Mouse (Mus musculus) Patski (cell line): ENCODE data around the gene Plekhg3. TPM values are rescaled to one million over a fixed set of nuclear protein-coding genes. Genes with fewer than 3 reads are reported as not detected.
A peak's percentile ranks its signal among the peaks of the same experiment; 100 is the strongest.

Experiments
- ATAC-seq: fragments of 100-300 bp; one replicate; pipeline ENCODE4 v1.8.0; 2021
- CTCF ChIA-PET: fragments of 350-600 bp; sonication (Branson Sonifier 250); formaldehyde crosslinking; loops from one replicate; lab custom pipeline; 2022; ENCODE audit warnings: inconsistent platforms; lab: Charles Lee
- POLR2A ChIA-PET: fragments of 350-600 bp; sonication (Branson Sonifier 250); formaldehyde crosslinking; loops from one replicate; lab custom pipeline; 2022; ENCODE audit warnings: antibody characterized with exemption, inconsistent platforms; lab: Charles Lee
- DNase-seq: peaks from one replicate; pipeline ENCODE4 v3.0.0-alpha.2; 2011; ENCODE audit warnings: low read depth, low spot score
- H3K27me3 ChIP-seq: fragments of 371-371 bp; one replicate; pipeline ENCODE4 v1.5.1; 2021
- CTCF ChIP-seq: fragments of 100-300 bp; IDR thresholded peaks from one replicate; pipeline ENCODE4 v1.5.1; 2021
- in situ Hi-C: fragments of 300-500 bp; cut with MboI; formaldehyde crosslinking; loops from 3 replicates; pipeline ENCODE4 v1.11.1; 2018; ENCODE audit warnings: low pct_unique_long_range_greater_than_20kb, mixed read lengths
- polyA plus RNA-seq: library from polyadenylated mRNA; unstranded; gene quantifications from one replicate; pipeline ENCODE4 v1.2.3, GENCODE M21; 2021

The Plekhg3 gene
- polyA plus RNA-seq, 1 experiment from 2014 or later = 73.4 TPM

DNA sequence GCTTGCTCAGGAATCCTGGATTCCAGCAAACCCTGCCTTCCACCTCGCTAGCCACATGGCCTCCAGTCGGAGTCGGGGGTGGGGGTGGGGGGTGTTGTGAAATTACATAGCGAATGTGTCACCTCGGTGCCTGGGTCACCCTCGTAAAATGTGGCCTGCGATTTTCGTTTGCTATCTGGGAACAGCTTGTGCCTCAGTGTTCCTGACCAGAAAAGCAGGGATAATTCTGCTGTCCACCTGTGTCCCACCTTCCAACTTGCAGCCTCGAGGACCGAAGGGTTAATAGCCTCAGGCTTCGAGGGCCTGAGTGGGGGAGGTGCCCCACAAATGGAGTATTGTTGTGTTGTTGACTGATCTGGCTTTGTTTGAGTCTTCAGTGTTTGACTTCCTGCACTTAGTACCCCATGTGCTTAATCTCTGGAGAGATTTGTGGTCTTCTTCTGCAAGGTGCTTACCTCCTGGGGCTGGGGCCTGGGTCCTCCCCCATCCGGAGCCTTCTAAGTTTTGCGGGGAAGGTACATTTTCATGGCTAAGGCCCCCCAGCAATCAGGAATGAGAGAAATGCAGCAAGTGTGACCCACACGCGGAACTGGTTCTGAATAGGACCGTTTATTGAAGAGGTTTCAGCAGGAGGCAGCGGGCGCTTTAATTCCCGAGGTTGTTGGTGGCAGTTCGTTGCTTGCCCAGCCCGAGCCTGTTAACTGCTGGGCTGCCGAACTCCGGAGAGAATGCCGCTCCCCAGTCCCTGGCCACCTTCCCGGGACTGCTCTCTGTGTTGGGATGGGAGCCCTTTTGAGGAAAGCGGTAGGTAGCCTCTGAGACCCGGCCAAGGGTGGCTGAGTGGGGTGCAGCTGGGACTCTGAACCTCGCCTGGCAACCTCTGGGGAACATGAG is 15.9 kb downstream of the Plekhg3 start:
- no peak for DNase-seq
- in situ Hi-C loops = no loop called here
- no peaks in the 10 kb centered on the region for H3K27me3 ChIP-seq
- ChIA-PET CTCF (no interaction called here), POLR2A (interaction anchor here (1.0 kb wide), 1 partner anchor 10 kb away, joined by 3 read pairs; no protein-coding TSS in a partner anchor)
- no peak for TF ChIP-seq CTCF
- peak; percentile 44 for ATAC-seq

GRCm38 (mm10) chr12:76547409-76548081 is 16.9 kb downstream of the Plekhg3 start:
- no peak for ATAC-seq
- CTCF ChIA-PET = interaction anchor here (0.9 to 1.5 kb wide), 4 partner anchors 13 to 51 kb away, joined by 3 to 5 read pairs (median 3); no protein-coding TSS in a partner anchor
- no peak for TF ChIP-seq CTCF
- in situ Hi-C loops = no loop called here
- POLR2A ChIA-PET = interaction anchor here (1.0 to 1.1 kb wide), 2 partner anchors 9 to 16 kb away, joined by 3 read pairs; no protein-coding TSS in a partner anchor
- no peaks in the 10 kb centered on the region for H3K27me3 ChIP-seq
- DNase-seq = no peak

DNA sequence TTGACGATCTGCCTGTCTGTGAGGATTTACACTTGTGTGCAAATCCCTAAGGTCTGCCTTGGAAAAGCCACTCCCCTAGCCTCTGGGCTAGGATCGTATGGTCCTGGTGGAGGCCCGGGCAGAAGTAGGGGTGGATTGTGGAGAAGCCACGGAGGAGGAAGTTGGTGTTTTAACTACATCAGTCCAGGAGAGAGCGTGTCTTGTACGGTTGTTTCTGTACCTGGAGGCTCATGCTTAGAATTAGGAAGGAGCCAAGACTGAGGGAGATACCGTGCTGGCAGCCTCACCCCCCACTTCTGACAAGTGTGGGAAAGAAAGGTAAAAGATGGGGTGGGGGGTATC is 17.4 kb downstream of the Plekhg3 start:
- CTCF ChIA-PET = interaction anchor here (0.9 to 1.5 kb wide), 4 partner anchors 14 to 52 kb away, joined by 3 to 5 read pairs (median 3); no protein-coding TSS in a partner anchor
- POLR2A ChIA-PET = interaction anchor here (1.0 to 1.9 kb wide), 3 partner anchors 8 to 16 kb away, joined by 3 to 5 read pairs (median 3); no protein-coding TSS in a partner anchor
- TF ChIP-seq CTCF = no peak
- no peaks in the 10 kb centered on the region for H3K27me3 ChIP-seq
- DNase-seq (no peak), ATAC-seq (no peak)
- in situ Hi-C loops = no loop called here

- TF ChIP-seq CTCF = no peak
- DNase-seq = no peak
- no peak for ATAC-seq
- in situ Hi-C loops = no loop called here
- CTCF ChIA-PET = interaction anchor here (1.2 to 1.5 kb wide), 3 partner anchors 18 to 53 kb away, joined by 3 to 5 read pairs (median 5); no protein-coding TSS in a partner anchor
- no peaks in the 10 kb centered on the region for H3K27me3 ChIP-seq
- POLR2A ChIA-PET = interaction anchor here (1.0 to 1.9 kb wide), 2 partner anchors 8 to 13 kb away, joined by 3 to 5 read pairs; no protein-coding TSS in a partner anchor
Observed at GRCm38 (mm10) chr12:76549203-76549602, 18.5 kb downstream of the Plekhg3 start.

GRCm38 (mm10) chr12:76552321-76552720 is 21.6 kb downstream of the Plekhg3 start:
- in situ Hi-C loops = no loop called here
- POLR2A ChIA-PET = no interaction called here
- DNase-seq (no peak), ATAC-seq (peak; percentile 44)
- TF ChIP-seq CTCF = no peak
- CTCF ChIA-PET = interaction anchor here (0.8 kb wide), 1 partner anchor 10 kb away, joined by 3 read pairs; no protein-coding TSS in a partner anchor
- no peaks in the 10 kb centered on the region for H3K27me3 ChIP-seq

DNA sequence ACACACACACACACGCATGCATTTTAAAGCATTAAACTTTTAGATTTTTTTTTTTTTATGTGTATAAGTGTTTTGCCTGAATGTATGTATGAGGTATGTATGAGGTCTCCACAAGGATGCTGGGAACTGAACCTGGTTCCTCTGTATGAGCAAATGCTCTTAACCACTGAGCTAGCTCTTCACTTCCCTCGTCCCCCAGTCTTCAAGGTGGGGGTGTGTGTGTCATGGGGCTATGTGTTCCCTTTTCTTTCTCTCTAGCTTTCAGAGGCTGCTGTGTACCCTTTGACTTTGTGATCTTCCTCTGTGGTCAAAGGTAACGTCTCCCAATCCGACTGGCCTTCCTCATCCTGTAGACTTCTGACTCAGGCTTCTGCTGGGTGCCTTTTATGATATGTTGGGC is 22.3 kb downstream of the Plekhg3 start:
- ATAC-seq (no peak), DNase-seq (no peak)
- no peaks in the 10 kb centered on the region for H3K27me3 ChIP-seq
- TF ChIP-seq CTCF = no peak
- in situ Hi-C loops = no loop called here
- CTCF ChIA-PET = interaction anchor here (0.9 kb wide), 1 partner anchor 57 kb away, joined by 3 read pairs; no protein-coding TSS in a partner anchor
- POLR2A ChIA-PET = no interaction called here

- no peak for TF ChIP-seq CTCF
- CTCF ChIA-PET = interaction anchor here (0.9 kb wide), 1 partner anchor 58 kb away, joined by 3 read pairs; no protein-coding TSS in a partner anchor
Observed at GRCm38 (mm10) chr12:76553917-76554316, 23.2 kb downstream of the Plekhg3 start.

DNA sequence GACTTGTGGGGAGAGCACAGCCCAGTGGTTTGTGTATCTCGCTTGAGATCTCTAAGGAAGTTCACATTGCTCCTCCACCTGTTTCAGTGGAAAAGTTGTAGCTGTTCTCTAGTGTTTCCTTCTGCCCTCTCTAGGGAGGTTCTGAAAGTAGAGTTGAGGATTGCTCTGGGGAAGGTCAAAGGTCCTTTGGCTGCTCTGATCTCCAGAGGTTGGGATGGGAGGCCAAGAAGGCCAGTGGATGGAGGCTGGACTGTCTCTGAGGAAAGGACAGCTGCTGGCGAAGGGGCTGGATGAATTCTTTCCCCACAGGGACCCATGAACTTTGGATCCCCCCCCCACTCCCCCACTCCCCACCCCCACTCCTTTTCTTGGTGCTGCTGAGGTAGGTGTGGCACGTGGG is 23.7 kb downstream of the Plekhg3 start:
- no peak for ATAC-seq
- TF ChIP-seq CTCF = no peak
- in situ Hi-C loops = no loop called here
- ChIA-PET POLR2A (no interaction called here), CTCF (no interaction called here)
- H3K27me3 ChIP-seq = no peaks in the 10 kb centered on the region
- DNase-seq = no peak

More at GRCm38 (mm10) chr12:76553917-76554316, 23.2 kb downstream of the Plekhg3 start:
- DNase-seq (no peak), ATAC-seq (no peak)
- H3K27me3 ChIP-seq = no peaks in the 10 kb centered on the region
- in situ Hi-C loops = no loop called here
- POLR2A ChIA-PET = no interaction called here

DNA sequence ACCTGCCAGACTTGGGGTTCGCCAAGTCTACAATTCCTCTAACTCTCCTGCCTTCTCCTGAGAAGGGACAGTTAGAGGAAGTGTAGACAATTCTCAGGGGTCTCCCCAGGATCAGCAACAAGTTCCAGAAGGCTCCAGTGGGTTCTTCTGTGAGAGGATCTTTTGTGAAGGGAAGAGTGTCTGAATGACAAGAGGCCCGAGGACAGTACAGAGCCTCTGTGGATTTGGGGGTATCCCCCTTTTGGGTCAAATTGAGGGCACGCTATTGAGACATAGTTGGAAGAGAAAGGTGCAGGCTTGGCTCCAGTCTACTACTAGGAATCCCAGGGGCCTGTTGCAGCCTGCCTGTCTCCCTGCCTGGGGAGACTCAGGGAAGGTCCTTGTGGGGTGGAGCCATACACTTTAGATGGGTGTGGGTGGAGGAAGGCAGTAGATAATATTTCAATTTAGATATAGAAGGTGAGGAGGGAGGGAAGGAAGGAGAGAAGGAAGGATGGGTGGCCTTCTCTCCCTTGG is 24.2 kb downstream of the Plekhg3 start:
- POLR2A ChIA-PET = no interaction called here
- DNase-seq (no peak), ATAC-seq (no peak)
- no peaks in the 10 kb centered on the region for H3K27me3 ChIP-seq
- no peak for TF ChIP-seq CTCF
- CTCF ChIA-PET = no interaction called here
- in situ Hi-C loops = no loop called here

DNA sequence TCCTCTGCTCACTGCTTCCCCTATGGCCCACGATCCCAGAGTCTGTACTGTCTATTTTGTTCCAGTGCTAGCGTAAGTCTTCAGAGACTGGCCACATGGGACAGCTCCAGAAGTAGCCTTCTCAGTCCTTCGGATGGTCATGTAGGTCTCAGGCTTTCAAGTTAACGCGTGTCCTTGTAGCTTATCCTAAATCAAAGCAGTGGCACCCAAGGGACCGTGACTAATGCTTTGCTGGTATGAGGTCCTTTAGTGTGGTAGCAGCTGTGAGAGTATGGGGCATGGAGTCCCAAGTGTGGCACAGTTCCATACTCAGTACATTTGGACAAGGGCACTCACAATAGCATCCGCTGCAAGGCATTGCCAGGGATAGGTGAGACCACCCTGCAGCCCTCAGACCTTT is 25.5 kb downstream of the Plekhg3 start:
- DNase-seq (no peak), ATAC-seq (no peak)
- ChIA-PET POLR2A (interaction anchor here (0.6 to 1.7 kb wide), 2 partner anchors 7 to 9 kb away, joined by 3 to 5 read pairs; no protein-coding TSS in a partner anchor), CTCF (no interaction called here)
- H3K27me3 ChIP-seq = no peaks in the 10 kb centered on the region
- in situ Hi-C loops = no loop called here
- no peak for TF ChIP-seq CTCF
